Mouse (Mus musculus) ES-Bruce4 (cell line): ENCODE measurements around the gene Spsb2. TPM values are rescaled to one million over a fixed set of nuclear protein-coding genes. Genes with fewer than 3 reads are reported as not detected.
A peak's percentile ranks its signal among the peaks of the same experiment; 100 is the strongest.
"Not testable (repeated sequence)": the region's sequence is repeated elsewhere in the genome, so short reads cannot be mapped to it uniquely, and the experiment has no call there.

Experiments
- H3K27ac ChIP-seq: 2 replicates; pipeline ENCODE4 v1.5.1; 2012; ENCODE audit warnings: low read length, inconsistent platforms; ENCODE audit not compliant: insufficient read depth
- H3K27me3 ChIP-seq: 2 replicates; pipeline ENCODE4 v1.6.1; 2012; ENCODE audit warnings: mild to moderate bottlenecking, low read length, inconsistent platforms; ENCODE audit not compliant: control insufficient read depth, poor library complexity, insufficient read depth, severe bottlenecking
- H3K36me3 ChIP-seq: 2 replicates; pipeline ENCODE4 v1.6.1; 2012; ENCODE audit warnings: inconsistent platforms, mild to moderate bottlenecking, low read length, moderate library complexity; ENCODE audit not compliant: control insufficient read depth, poor library complexity, insufficient read depth, severe bottlenecking
- H3K4me1 ChIP-seq: one replicate; pipeline ENCODE4 v1.8.1; 2011; ENCODE audit warnings: low read length; ENCODE audit not compliant: control insufficient read depth, insufficient read depth
- H3K4me3 ChIP-seq: 2 replicates; pipeline ENCODE4 v1.5.1; 2011; ENCODE audit warnings: low read depth, mild to moderate bottlenecking, low read length
- H3K9ac ChIP-seq: 2 replicates; pipeline ENCODE4 v1.6.1; 2012; ENCODE audit warnings: low read depth, mild to moderate bottlenecking, inconsistent platforms; ENCODE audit not compliant: poor library complexity, severe bottlenecking
- H3K9me3 ChIP-seq: replicated peaks from 2 replicates; pipeline ENCODE4 v1.6.1; 2012; ENCODE audit warnings: mild to moderate bottlenecking, low read length, inconsistent platforms; ENCODE audit not compliant: control insufficient read depth, poor library complexity, insufficient read depth, severe bottlenecking
- CTCF ChIP-seq: IDR thresholded peaks from one replicate; pipeline ENCODE4 v1.8.1; 2011; ENCODE audit warnings: low read depth, low read length
- EP300 ChIP-seq: IDR thresholded peaks from 2 replicates; pipeline ENCODE4 v1.6.1; 2011; ENCODE audit warnings: low read depth, low read length; ENCODE audit not compliant: insufficient read depth
- POLR2A ChIP-seq: IDR thresholded peaks from one replicate; pipeline ENCODE4 v1.8.1; 2011; ENCODE audit warnings: low read length; ENCODE audit not compliant: insufficient read depth
- polyA plus RNA-seq: library from polyadenylated mRNA; stranded (reverse); fragments of >200 nt; gene quantifications from 2 replicates; pipeline ENCODE4 v1.2.4, GENCODE M21; 2011; ENCODE audit warnings: low read depth; ENCODE audit not compliant: missing spikeins, insufficient read depth, insufficient read length

Spsb2 gene
- polyA plus RNA-seq, 1 experiment: 4.6 TPM

DNA sequence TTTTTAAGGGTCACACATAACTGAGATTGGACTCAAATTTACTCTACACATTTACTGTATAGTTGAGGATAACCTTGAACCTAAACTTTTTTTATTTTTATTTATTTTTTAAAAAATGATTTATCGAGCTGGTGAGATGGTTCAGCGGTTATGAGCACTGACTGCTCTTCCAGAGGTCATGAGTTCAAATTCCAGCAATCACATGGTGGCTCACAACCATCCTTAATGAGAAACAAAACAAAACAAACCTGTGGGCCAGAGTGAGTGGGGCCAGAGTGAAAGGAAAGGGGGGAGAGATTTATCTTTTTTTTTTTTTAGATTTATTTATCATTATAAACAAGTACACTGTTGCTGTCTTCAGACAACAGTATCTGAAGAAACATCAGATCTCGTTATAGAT, 16.6 kb upstream of the Spsb2 start:
- Histone ChIP-seq H3K27me3 (no peaks in the 10 kb centered on the region), H3K27ac (no peak overlapping the region), H3K4me1 (peaks cover 3% of the 10 kb centered on the region), H3K9ac (no peak overlapping the region), H3K4me3 (no peak overlapping the region), H3K9me3 (no peaks in the 10 kb centered on the region), H3K36me3 (peaks cover 5% of the 10 kb centered on the region)
- TF ChIP-seq EP300: no peak
- no peak for TF ChIP-seq POLR2A
- no peak for TF ChIP-seq CTCF

DNA sequence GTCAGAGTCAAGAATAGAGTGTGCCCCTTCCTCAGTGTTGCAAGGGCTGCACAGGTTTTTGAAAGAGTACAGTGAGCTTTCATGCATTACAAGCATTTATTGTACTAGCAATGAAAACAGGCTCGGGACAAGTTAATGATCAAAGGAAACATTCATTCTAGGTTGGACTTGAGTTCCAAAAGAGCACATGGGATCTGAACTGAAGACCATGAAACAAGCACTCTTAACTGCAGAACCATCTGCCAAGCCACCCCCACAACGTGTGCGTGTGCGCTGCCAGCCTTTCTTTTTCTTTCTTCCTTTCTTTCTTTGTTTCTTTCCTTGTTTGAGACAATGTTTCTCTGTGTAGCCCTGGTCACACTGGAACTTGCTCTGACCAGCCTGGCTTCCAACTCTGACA, 12.7 kb upstream of the Spsb2 start:
- Histone ChIP-seq H3K9ac (0 out of 2 replicates have a peak overlapping the region, but pooled peaks have one; percentile 75), H3K9me3 (no peaks in the 10 kb centered on the region), H3K4me1 (peaks cover 3% of the 10 kb centered on the region), H3K27ac (peak overlapping the region; percentile 100), H3K36me3 (peaks cover 5% of the 10 kb centered on the region), H3K4me3 (no peak overlapping the region), H3K27me3 (no peaks in the 10 kb centered on the region)
- no peak for TF ChIP-seq POLR2A
- TF ChIP-seq EP300: no peak
- TF ChIP-seq CTCF: no peak

DNA sequence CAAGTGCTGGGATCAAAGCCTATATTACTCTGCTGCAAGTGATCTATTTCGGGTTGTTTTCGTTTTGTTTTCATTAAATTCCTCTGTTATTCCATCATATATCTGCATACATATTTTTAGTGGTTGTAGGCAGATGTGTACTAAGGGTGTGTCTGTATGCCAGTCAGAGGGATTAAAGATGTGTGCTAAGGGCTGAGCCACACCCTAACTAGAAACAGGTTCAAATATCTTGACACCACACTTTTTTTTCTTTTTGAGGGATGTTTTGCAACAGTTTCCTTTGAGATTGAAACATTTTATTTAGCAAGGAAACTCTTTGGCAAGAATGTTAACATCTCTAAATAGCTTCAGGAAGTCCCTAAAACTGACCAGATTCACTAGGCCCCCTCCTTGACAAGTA, 12.3 kb upstream of the Spsb2 start:
- TF ChIP-seq EP300 (no peak), POLR2A (no peak)
- Histone ChIP-seq H3K4me3 (no peak overlapping the region), H3K9me3 (no peaks in the 10 kb centered on the region), H3K36me3 (peaks cover 5% of the 10 kb centered on the region), H3K4me1 (peaks cover 3% of the 10 kb centered on the region), H3K27ac (peak overlapping the region; percentile 100), H3K9ac (peak overlapping the region; percentile 75), H3K27me3 (no peaks in the 10 kb centered on the region)

DNA sequence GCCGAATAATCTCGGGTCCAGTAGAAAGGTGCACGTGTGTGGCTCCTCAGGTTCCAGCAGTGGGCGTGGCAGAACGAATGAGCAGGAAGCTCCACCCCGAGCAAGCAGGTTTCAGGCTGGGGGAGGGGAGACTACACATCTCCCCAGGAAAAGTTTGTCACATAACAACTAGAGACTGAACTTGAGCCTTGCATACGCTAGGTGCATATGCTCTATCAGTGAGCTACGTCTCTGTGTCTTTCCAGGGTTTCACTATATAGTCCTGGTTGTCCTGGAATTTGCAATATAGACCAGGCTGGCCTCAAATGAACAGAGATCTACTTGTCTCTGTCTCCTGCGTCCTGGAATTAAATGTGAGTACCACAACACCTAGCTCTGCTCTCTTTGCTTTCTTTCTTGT, 6.1 kb upstream of the Spsb2 start:
- H3K9ac ChIP-seq: peak overlapping the region; percentile 94
- not testable (repeated sequence) for H3K4me1 ChIP-seq, H3K36me3 ChIP-seq, H3K9me3 ChIP-seq, H3K27me3 ChIP-seq
- peak overlapping the region; percentile 99 for H3K27ac ChIP-seq
- H3K4me3 ChIP-seq: peak overlapping the region; percentile 66

DNA sequence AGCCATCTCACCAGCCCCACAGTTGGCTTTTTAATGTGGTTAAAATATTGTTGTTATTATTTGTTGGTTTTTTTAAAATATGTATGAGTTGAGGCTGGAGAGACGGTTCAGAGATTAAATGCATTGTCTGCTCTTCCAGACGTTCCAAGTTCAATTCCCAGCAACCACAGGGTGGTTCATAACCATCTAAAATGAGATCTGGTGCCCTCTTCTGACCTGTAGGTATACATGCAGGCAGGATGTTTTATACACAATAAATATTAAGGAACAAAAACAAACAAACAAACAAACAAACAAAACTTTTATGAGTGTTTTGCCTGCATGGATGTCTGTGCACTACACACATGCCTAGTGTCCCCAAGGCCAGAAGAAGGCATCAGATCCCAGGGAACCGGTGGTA, 5.4 kb upstream of the Spsb2 start:
- Histone ChIP-seq H3K27ac (peak overlapping the region; percentile 37), H3K9ac (peak overlapping the region; percentile 94; the same call in 1 of the 2 replicates), H3K27me3 (no peaks in the 10 kb centered on the region), H3K36me3 (no peaks in the 10 kb centered on the region), H3K4me3 (peak overlapping the region; percentile 49), H3K9me3 (no peaks in the 10 kb centered on the region), H3K4me1 (no peaks in the 10 kb centered on the region)
- no peak for TF ChIP-seq CTCF
- TF ChIP-seq EP300: no peak
- TF ChIP-seq POLR2A: no peak

DNA sequence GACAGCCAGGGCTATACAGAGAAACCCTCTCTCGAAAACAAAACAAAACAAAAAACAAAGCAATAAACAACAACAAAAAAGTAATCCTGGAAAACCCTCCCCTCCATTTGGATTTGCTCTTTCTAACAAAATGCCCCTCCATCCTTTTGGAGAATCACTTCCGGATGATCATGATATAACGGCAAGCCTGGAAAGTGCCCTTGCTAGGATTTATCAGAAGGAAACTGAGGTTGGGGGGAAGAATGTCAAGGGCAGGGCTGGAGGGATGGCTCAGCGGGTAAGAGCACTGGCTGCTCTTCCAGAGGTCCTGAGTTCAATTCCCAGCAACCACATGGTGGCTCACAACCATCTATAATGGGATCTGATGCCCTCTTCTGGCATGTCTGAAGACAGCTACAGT, 4.8 kb upstream of the Spsb2 start:
- H3K9me3 ChIP-seq, H3K9ac ChIP-seq, H3K4me3 ChIP-seq, H3K27me3 ChIP-seq, H3K36me3 ChIP-seq, H3K4me1 ChIP-seq: not testable (repeated sequence)
- peak overlapping the region; percentile 37; the same call in 1 of the 2 replicates for H3K27ac ChIP-seq

DNA sequence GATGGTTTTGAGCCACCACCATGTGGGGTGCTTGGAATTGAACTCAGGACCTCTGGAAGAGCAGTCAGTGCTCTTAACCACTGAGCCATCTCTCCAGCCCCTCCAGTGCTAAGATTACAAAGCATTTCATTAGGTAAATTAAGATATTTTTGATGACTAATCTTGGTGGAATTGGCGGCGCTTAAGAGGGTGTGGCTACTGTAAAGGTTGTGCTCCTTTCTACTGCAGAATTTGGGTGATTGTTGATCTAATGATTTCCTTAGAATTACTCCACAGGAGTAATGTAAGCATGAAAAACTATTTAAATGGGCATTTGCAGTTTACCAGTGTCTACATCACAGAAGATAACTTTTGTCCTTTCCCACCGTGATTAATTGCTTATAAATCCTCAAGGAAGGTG, 4.1 kb upstream of the Spsb2 start:
- Histone ChIP-seq H3K4me1 (no peaks in the 10 kb centered on the region), H3K36me3 (no peaks in the 10 kb centered on the region), H3K9ac (peak overlapping the region; percentile 2), H3K4me3 (no peak overlapping the region), H3K27ac (peak overlapping the region; percentile 66), H3K9me3 (no peaks in the 10 kb centered on the region), H3K27me3 (no peaks in the 10 kb centered on the region)
- TF ChIP-seq EP300 (no peak), CTCF (no peak), POLR2A (no peak)
